Mouse (Mus musculus): ENCODE measurements around the gene Spin2g.
"Not testable (repeated sequence)": the region's sequence is repeated elsewhere in the genome, so short reads cannot be mapped to it uniquely, and the experiment has no call there.

Gene Spin2g

GRCm38 (mm10) chrX:34238633-34239032, at the start of gene Spin2g:
Gene Spin2g (minus strand): TSS chrX:34238733.
- TF ChIP-seq GATA4 (IDR thresholded peaks at IDR 0.05; ENCODE audit: insufficient replicate concordance, low read length) = not testable (repeated sequence)

Measured in liver, adult (tissue).